Mouse (Mus musculus): ENCODE data around the gene Znrf4.

The Znrf4 gene

GRCm38 (mm10) chr17:56512310-56512709 lies at the start of gene Znrf4:
Gene Znrf4 (minus strand): TSS chr17:56512431.
- ChIA-PET CTCF (interaction anchor here in 1 of 4 experiments (1.0 kb wide), 1 partner anchor 41 kb away, joined by 3 read pairs; no protein-coding TSS in a partner anchor), POLR2A (interaction anchor here in 2 of 4 experiments (1.3 to 2.0 kb wide), 5 partner anchors 33 to 152 kb away, joined by 4 to 5 read pairs (median 5); partner anchors contain the start of gene Lonp1 (in 1 of the 2))

- POLR2A ChIA-PET, result interaction anchor here in 3 of 4 experiments (0.6 to 3.8 kb wide), 6 partner anchors 13 to 431 kb away, joined by 3 to 14 read pairs (median 4); partner anchors contain the start of genes Safb (in 1 of the 3) and Safb2 (in 1 of the 3)
Measured at GRCm38 (mm10) chr17:56561866-56562265, 49.6 kb upstream of the Znrf4 start.

DNA sequence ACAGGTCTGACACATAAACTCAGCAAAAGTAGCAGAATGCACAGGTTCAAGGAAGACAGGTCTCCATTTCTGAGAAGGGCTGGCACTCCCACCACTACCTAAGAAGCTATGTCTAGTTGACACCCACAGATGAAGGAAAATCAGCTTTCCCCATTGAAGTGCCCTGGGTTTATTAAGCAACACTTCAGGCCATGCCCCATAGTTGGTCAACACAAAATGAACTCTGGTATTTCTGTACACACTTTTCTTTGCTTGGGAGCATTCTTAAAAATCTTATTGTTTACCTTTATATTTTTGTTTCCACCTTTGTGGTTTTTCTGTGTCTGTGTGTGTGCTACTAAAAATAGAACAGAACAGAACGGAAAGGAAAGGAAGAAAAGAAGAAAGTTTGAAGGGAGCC lies 47.9 kb upstream of the Znrf4 start:
- POLR2A ChIA-PET, result interaction anchor here (0.6 to 2.7 kb wide), 10 partner anchors 8 to 543 kb away, joined by 3 to 13 read pairs (median 3); partner anchors contain the start of genes Ranbp3 (in 1 of the 4) and Safb2 (in 1 of the 4)
- CTCF ChIA-PET, result no interaction called here

More at GRCm38 (mm10) chr17:56561866-56562265, 49.6 kb upstream of the Znrf4 start:
- CTCF ChIA-PET, result interaction anchor here in 2 of 4 experiments (0.7 to 2.3 kb wide), 2 partner anchors 8 to 9 kb away, joined by 4 to 8 read pairs; partner anchors contain the start of gene Gm20219 (in 1 of the 2)

GRCm38 (mm10) chr17:56559386-56559785 lies 47.2 kb upstream of the Znrf4 start:
- CTCF ChIA-PET, result interaction anchor here (0.9 to 3.4 kb wide), 19 partner anchors 8 to 340 kb away, joined by 3 to 12 read pairs (median 5); no protein-coding TSS in a partner anchor
- POLR2A ChIA-PET, result interaction anchor here (0.6 to 2.7 kb wide), 26 partner anchors 9 to 234 kb away, joined by 3 to 13 read pairs (median 4); partner anchors contain the start of genes Ranbp3 (in 2 of the 4), Safb (in 2 of the 4), Kdm4b (in 1 of the 4) and Lonp1 (in 1 of the 4)

GRCm38 (mm10) chr17:56558448-56558847 lies 46.2 kb upstream of the Znrf4 start:
- POLR2A ChIA-PET, result interaction anchor here in 3 of 4 experiments (0.5 to 2.7 kb wide), 32 partner anchors 10 to 427 kb away, joined by 3 to 13 read pairs (median 4); partner anchors contain the start of genes Ranbp3 (in 3 of the 3), Kdm4b (in 1 of the 3), Rpl36 (in 1 of the 3) and Safb (in 1 of the 3)
- CTCF ChIA-PET, result interaction anchor here (0.5 to 3.4 kb wide), 41 partner anchors 9 to 464 kb away, joined by 3 to 12 read pairs (median 4); partner anchors contain the start of genes Ranbp3 (in 1 of the 4) and Safb2 (in 1 of the 4)

DNA sequence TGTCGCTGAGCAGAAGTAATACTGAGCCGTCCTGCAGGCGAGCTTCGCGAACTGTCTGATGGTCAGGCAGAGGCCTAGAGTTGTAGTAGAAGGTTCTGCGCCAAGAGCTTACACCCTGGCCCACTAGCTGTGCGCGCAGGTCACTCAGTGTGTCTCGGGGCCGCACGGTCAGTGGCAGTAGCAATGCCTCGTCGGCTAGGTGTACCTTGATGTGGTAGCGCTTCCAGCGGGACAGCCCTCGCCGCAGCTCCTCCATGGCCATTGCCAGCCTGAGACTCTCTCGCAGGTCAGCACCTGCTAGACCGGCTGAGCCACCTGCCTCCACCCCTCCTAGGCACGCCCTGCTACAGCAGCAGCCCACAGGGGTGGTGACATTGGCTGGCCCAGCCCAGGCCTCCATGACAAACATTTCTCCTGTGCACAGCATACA lies 41.9 kb upstream of the Znrf4 start, which contains the start of gene Gm20219:
TSS of gene Gm20219 (minus strand) at position 266 of the 430 bp plus-strand sequence.
- ChIA-PET CTCF (interaction anchor here (0.8 to 4.4 kb wide), 33 partner anchors 8 to 423 kb away, joined by 3 to 41 read pairs (median 6); partner anchors contain the start of gene Kdm4b (in 1 of the 4)), POLR2A (interaction anchor here in 3 of 4 experiments (0.5 to 2.4 kb wide), 27 partner anchors 14 to 479 kb away, joined by 3 to 15 read pairs (median 4); partner anchors contain the start of genes Lonp1 (in 1 of the 3), Ranbp3 (in 1 of the 3), Rpl36 (in 1 of the 3) and Safb (in 1 of the 3))

DNA sequence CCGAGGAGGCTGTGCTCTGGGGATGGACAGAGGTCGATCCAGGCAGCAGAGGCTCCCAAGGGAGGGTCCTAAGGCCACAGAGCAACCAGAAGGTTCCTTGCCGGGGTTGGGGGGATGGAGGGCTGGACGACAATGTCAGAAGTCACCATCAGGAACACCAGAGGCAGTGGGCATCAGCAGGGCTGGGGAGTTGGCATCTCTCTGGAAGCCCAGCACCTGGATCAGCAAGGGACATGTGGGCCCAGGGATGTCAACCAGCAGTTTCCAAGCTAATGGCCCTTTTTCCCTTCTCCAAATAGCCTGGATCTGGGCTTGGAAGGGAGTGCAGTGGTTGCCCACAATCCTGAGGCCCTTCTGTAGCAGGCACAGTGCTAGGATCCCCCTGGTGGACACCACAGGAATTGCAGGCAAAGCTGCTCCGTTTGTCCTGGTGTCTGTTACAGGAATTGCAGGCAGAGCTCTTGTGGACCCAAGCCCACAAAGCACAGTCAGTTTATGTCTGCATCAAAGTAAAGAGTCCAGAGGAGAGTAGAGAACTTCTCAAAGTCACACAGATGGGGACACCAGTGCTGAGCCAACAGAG lies 40.6 kb upstream of the Znrf4 start:
- POLR2A ChIA-PET, result interaction anchor here (0.6 to 2.9 kb wide), 52 partner anchors 10 to 454 kb away, joined by 3 to 15 read pairs (median 4); partner anchors contain the start of genes Safb2 (in 2 of the 4), Kdm4b (in 1 of the 4), Lonp1 (in 1 of the 4) and Nrtn (in 1 of the 4)
- CTCF ChIA-PET, result interaction anchor here (0.5 to 4.4 kb wide), 159 partner anchors 9 to 607 kb away, joined by 3 to 41 read pairs (median 4); partner anchors contain the start of genes Kdm4b (in 2 of the 4), Lonp1 (in 1 of the 4), Ranbp3 (in 1 of the 4) and Safb (in 1 of the 4)

GRCm38 (mm10) chr17:56551841-56552581 lies 39.8 kb upstream of the Znrf4 start:
- POLR2A ChIA-PET, result interaction anchor here in 3 of 4 experiments (0.6 to 2.9 kb wide), 20 partner anchors 22 to 455 kb away, joined by 3 to 13 read pairs (median 4); partner anchors contain the start of genes Safb2 (in 2 of the 3), Kdm4b (in 1 of the 3), Nrtn (in 1 of the 3) and Safb (in 1 of the 3)
- CTCF ChIA-PET, result interaction anchor here (0.5 to 4.4 kb wide), 61 partner anchors 8 to 440 kb away, joined by 3 to 41 read pairs (median 5); partner anchors contain the start of genes Kdm4b (in 1 of the 4) and Lonp1 (in 1 of the 4)

DNA sequence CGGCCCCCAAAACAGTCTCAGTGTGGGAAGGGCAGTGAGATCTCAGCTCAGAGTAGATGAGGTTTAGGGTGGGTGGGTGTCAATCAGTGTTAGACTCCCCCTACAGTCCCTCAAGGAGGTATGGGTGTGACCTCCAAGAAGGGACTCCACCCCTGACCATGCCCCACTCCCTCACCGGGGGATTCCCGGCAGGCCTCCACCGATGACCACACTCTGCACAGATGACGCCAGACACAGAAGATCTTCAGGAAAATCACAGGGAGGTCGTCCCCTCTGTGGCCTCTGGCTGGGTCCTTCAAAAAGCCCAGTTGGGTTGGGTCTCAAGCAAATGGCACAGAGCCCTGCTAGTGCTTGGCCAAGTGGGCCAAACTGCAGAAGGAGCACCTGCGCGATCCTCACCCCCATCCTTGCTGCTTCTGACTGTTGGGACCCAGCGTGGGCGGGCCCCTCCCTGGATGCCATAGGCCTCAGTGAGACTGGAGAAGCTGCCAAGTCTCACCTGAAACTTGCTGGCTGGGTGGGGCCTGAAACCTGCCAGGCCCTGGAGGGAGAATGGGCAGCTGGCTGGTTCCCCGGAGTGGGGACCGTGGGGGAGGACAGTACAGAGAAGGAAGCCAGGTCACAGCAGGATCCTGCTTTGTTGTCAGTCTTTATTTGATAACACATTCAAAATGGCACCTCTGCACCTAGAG lies 38.7 kb upstream of the Znrf4 start:
- CTCF ChIA-PET, result interaction anchor here in 3 of 4 experiments (0.5 to 4.4 kb wide), 10 partner anchors 48 to 217 kb away, joined by 3 to 34 read pairs (median 4); no protein-coding TSS in a partner anchor
- POLR2A ChIA-PET, result interaction anchor here in 2 of 4 experiments (1.2 to 2.9 kb wide), 2 partner anchors 33 to 35 kb away, joined by 3 to 12 read pairs; partner anchors contain the start of genes Safb (in 1 of the 2) and Safb2 (in 1 of the 2)

- CTCF ChIA-PET, result interaction anchor here in 2 of 4 experiments (0.5 to 2.3 kb wide), 6 partner anchors 10 to 192 kb away, joined by 3 to 15 read pairs (median 5); no protein-coding TSS in a partner anchor
- POLR2A ChIA-PET, result interaction anchor here in 1 of 4 experiments (1.0 to 1.3 kb wide), 2 partner anchors 10 to 257 kb away, joined by 3 to 4 read pairs; no protein-coding TSS in a partner anchor
Measured at GRCm38 (mm10) chr17:56548605-56549105, 36.4 kb upstream of the Znrf4 start.

- ChIA-PET POLR2A (interaction anchor here in 3 of 4 experiments (0.5 to 1.7 kb wide), 8 partner anchors 11 to 256 kb away, joined by 3 to 5 read pairs (median 3); no protein-coding TSS in a partner anchor), CTCF (interaction anchor here (0.5 to 2.4 kb wide), 16 partner anchors 32 to 215 kb away, joined by 3 to 15 read pairs (median 4); no protein-coding TSS in a partner anchor)
Measured at GRCm38 (mm10) chr17:56547846-56548604, 35.8 kb upstream of the Znrf4 start.

GRCm38 (mm10) chr17:56547116-56547845 lies 35.0 kb upstream of the Znrf4 start:
- ChIA-PET CTCF (interaction anchor here (0.7 to 2.4 kb wide), 19 partner anchors 10 to 215 kb away, joined by 3 to 7 read pairs (median 4); no protein-coding TSS in a partner anchor), POLR2A (interaction anchor here in 3 of 4 experiments (0.5 to 2.1 kb wide), 17 partner anchors 11 to 305 kb away, joined by 3 to 7 read pairs (median 3); partner anchors contain the start of genes Kdm4b (in 1 of the 3) and Lonp1 (in 1 of the 3))

- POLR2A ChIA-PET, result interaction anchor here in 3 of 4 experiments (0.6 to 2.1 kb wide), 18 partner anchors 12 to 589 kb away, joined by 3 to 7 read pairs (median 3); partner anchors contain the start of genes Kdm4b (in 1 of the 3) and Lonp1 (in 1 of the 3)
- CTCF ChIA-PET, result interaction anchor here (0.8 to 2.4 kb wide), 11 partner anchors 10 to 196 kb away, joined by 3 to 7 read pairs (median 5); no protein-coding TSS in a partner anchor
Measured at GRCm38 (mm10) chr17:56546576-56546975, 34.3 kb upstream of the Znrf4 start.

DNA sequence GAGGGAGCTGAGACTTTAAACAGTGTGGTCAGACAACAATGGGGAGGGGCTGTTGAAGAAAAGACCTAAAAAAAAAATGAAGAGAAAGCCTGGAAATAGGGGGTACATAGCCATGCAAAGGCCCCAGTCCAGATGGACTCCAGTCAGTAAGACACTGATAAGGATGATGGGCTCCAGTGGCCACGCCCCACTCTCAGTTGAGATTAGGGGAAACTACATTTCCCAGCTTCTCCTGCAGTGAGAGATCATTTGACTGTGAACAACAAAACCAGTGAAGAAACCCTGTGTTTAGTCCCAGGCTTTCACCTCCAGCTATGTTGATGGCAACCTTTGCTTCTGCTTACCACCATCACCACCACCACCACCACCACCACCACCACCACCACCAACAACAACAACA lies 33.7 kb upstream of the Znrf4 start:
- POLR2A ChIA-PET, result interaction anchor here in 2 of 4 experiments (0.7 to 2.1 kb wide), 12 partner anchors 13 to 589 kb away, joined by 3 to 7 read pairs (median 4); partner anchors contain the start of gene Lonp1 (in 1 of the 2)
- CTCF ChIA-PET, result interaction anchor here in 2 of 4 experiments (1.0 to 2.4 kb wide), 2 partner anchors 43 to 189 kb away, joined by 3 to 6 read pairs; no protein-coding TSS in a partner anchor

Measured in embryonic stem cell, embryonic (primary cell).